Mouse (Mus musculus): ENCODE results near the gene Rbfox3.

GRCm38 (mm10) chr11:118891516-118891915 lies 19.9 kb downstream of the Rbfox3 start:
- TF ChIP-seq CTCF (IDR thresholded peaks at IDR 0.05; ENCODE audit: low read depth, low read length) = no peak
- TF ChIP-seq POLR2A (IDR thresholded peaks at IDR 0.05; ENCODE audit: borderline replicate concordance, low read depth, low read length) = no peak

Data from bone marrow macrophage, adult 2 months (primary cell).